Mouse (Mus musculus) CH12.LX (cell line): ENCODE measurements around the gene Hoxb2. TPM values are rescaled to one million over a fixed set of nuclear protein-coding genes. Genes with fewer than 3 reads are reported as not detected.
A peak's percentile ranks its signal among the peaks of the same experiment; 100 is the strongest.

ENCODE experiments used
- DNase-seq: peaks from one replicate; pipeline ENCODE4 v3.0.0-alpha.2; 2013; ENCODE audit errors: extremely low read depth
- H3K27ac ChIP-seq: 2 replicates; pipeline ENCODE4 v1.5.1; 2012; ENCODE audit warnings: low read depth, mild to moderate bottlenecking, control low read depth, moderate library complexity; ENCODE audit not compliant: insufficient read depth
- H3K27me3 ChIP-seq: replicated peaks from 2 replicates; pipeline ENCODE3; 2012; ENCODE audit warnings: inconsistent platforms
- H3K36me3 ChIP-seq, 2 experiments: replicated peaks in 1 of 2; 2 replicates each; pipeline versions ENCODE3 to v1.6.1; 2012; ENCODE audit warnings: inconsistent platforms in 1 of 2, low read length in 1 of 2, mild to moderate bottlenecking in 1 of 2, mixed read lengths in 1 of 2, moderate library complexity in 1 of 2; ENCODE audit not compliant: control insufficient read depth in 1 of 2, insufficient read depth in 1 of 2
- H3K4me1 ChIP-seq, 2 experiments: 2 replicates each; pipeline ENCODE4 v1.6.1; 2012; ENCODE audit warnings: inconsistent platforms in 1 of 2, moderate library complexity in 1 of 2; ENCODE audit not compliant: insufficient read depth in 2 of 2, control insufficient read depth in 1 of 2
- H3K4me2 ChIP-seq: 2 replicates; pipeline ENCODE4 v1.6.1; 2012; ENCODE audit warnings: low read depth, mild to moderate bottlenecking, control low read depth; ENCODE audit not compliant: poor library complexity, insufficient read depth, severe bottlenecking
- H3K4me3 ChIP-seq, 3 experiments: fragments of 150-350 bp in 1 of 3; sonication (generic) in 1 of 3; replicated peaks in 1 of 3; 2 replicates each; pipeline versions ENCODE3 to v1.5.1; 2011 to 2012; ENCODE audit warnings: low read depth in 2 of 3, low read length in 2 of 3, mild to moderate bottlenecking in 2 of 3, moderate library complexity in 2 of 3, control low read depth in 1 of 3, improper control_type of control experiment in 1 of 3, inconsistent platforms in 1 of 3, mixed read lengths in 1 of 3; ENCODE audit not compliant: poor library complexity in 1 of 3
- H3K79me2 ChIP-seq: replicated peaks from 2 replicates; pipeline ENCODE4 v1.6.1; 2012; ENCODE audit warnings: mild to moderate bottlenecking, moderate library complexity; ENCODE audit not compliant: control insufficient read depth, poor library complexity, insufficient read depth, severe bottlenecking; ENCODE audit errors: extremely low read depth
- H3K9ac ChIP-seq: 2 replicates; pipeline ENCODE4 v1.6.1; 2012; ENCODE audit warnings: low read depth, mild to moderate bottlenecking, control low read depth, moderate library complexity; ENCODE audit not compliant: insufficient read depth
- H3K9me3 ChIP-seq: replicated peaks from 2 replicates; pipeline ENCODE3; 2012; ENCODE audit warnings: low read length, inconsistent platforms, mixed read lengths
- BHLHE40 ChIP-seq: IDR thresholded peaks from 2 replicates; pipeline ENCODE4 v1.6.1; 2011; ENCODE audit warnings: mild to moderate bottlenecking, low read depth, low read length, improper control_type of control experiment
- CHD1 ChIP-seq: IDR thresholded peaks from 2 replicates; pipeline ENCODE4 v1.6.1; 2012; ENCODE audit warnings: low read depth, low read length, improper control_type of control experiment, inconsistent platforms
- CHD2 ChIP-seq: IDR thresholded peaks from 2 replicates; pipeline ENCODE4 v1.6.1; 2011; ENCODE audit warnings: low read length, improper control_type of control experiment
- CTCF ChIP-seq, 2 experiments: IDR thresholded peaks in 1 of 2; conservative IDR thresholded peaks in 1 of 2; 2 replicates each; pipeline ENCODE4 v1.5.1; 2011 to 2012; ENCODE audit warnings: low read depth in 2 of 2, low read length in 2 of 2, improper control_type of control experiment in 1 of 2, inconsistent platforms in 1 of 2, mild to moderate bottlenecking in 1 of 2, moderate library complexity in 1 of 2
- E2F4 ChIP-seq: IDR thresholded peaks from 2 replicates; pipeline ENCODE4 v1.6.1; 2011; ENCODE audit warnings: low read depth, low read length, improper control_type of control experiment; ENCODE audit not compliant: insufficient replicate concordance
- ELF1 ChIP-seq: IDR thresholded peaks from 2 replicates; pipeline ENCODE4 v1.6.1; 2014; ENCODE audit warnings: low read depth, mild to moderate bottlenecking, inconsistent platforms, low read length, improper control_type of control experiment
- EP300 ChIP-seq: IDR thresholded peaks from 2 replicates; pipeline ENCODE4 v1.6.1; 2011; ENCODE audit warnings: low read length, improper control_type of control experiment
- ETS1 ChIP-seq: conservative IDR thresholded peaks from 2 replicates; pipeline ENCODE4 v1.6.1; 2012; ENCODE audit warnings: low read depth, mild to moderate bottlenecking, inconsistent platforms, low read length, improper control_type of control experiment, moderate library complexity
- GABPA ChIP-seq: IDR thresholded peaks from 2 replicates; pipeline ENCODE4 v1.6.1; 2012; ENCODE audit warnings: low read depth, low read length, improper control_type of control experiment, inconsistent platforms; ENCODE audit not compliant: insufficient replicate concordance
- HCFC1 ChIP-seq: IDR thresholded peaks from 2 replicates; pipeline ENCODE4 v1.6.1; 2012; ENCODE audit warnings: low read depth, mild to moderate bottlenecking, inconsistent platforms, low read length, improper control_type of control experiment
- IRF4 ChIP-seq: IDR thresholded peaks from 2 replicates; pipeline ENCODE4 v1.6.1; 2014; ENCODE audit warnings: low read depth, mild to moderate bottlenecking, inconsistent platforms, low read length, improper control_type of control experiment
- JUN ChIP-seq: IDR thresholded peaks from 2 replicates; pipeline ENCODE4 v1.6.1; 2011; ENCODE audit warnings: low read depth, mild to moderate bottlenecking, low read length, improper control_type of control experiment, moderate library complexity; ENCODE audit not compliant: insufficient read depth
- JUND ChIP-seq: conservative IDR thresholded peaks from 2 replicates; pipeline ENCODE4 v1.6.1; 2011; ENCODE audit warnings: low read depth, low read length, improper control_type of control experiment
- KAT2A ChIP-seq: IDR thresholded peaks from 2 replicates; pipeline ENCODE4 v1.6.1; 2012; ENCODE audit warnings: low read length, improper control_type of control experiment, inconsistent platforms; ENCODE audit not compliant: insufficient replicate concordance
- MAFK ChIP-seq: IDR thresholded peaks from 2 replicates; pipeline ENCODE4 v1.6.1; 2011; ENCODE audit warnings: low read length, improper control_type of control experiment; ENCODE audit not compliant: insufficient replicate concordance
- MAX ChIP-seq: IDR thresholded peaks from 2 replicates; pipeline ENCODE4 v1.6.1; 2011; ENCODE audit warnings: low read length, improper control_type of control experiment
- MAZ ChIP-seq: IDR thresholded peaks from 2 replicates; pipeline ENCODE4 v1.6.1; 2012; ENCODE audit warnings: low read depth, mild to moderate bottlenecking, inconsistent platforms, low read length, improper control_type of control experiment, moderate library complexity
- MEF2A ChIP-seq: IDR thresholded peaks from 2 replicates; pipeline ENCODE4 v1.6.1; 2014; ENCODE audit warnings: low read depth, mild to moderate bottlenecking, inconsistent platforms, low read length, improper control_type of control experiment, borderline replicate concordance
- MXI1 ChIP-seq: IDR thresholded peaks from 2 replicates; pipeline ENCODE4 v1.6.1; 2011; ENCODE audit warnings: mild to moderate bottlenecking, low read depth, low read length, improper control_type of control experiment
- MYC ChIP-seq: IDR thresholded peaks from 2 replicates; pipeline ENCODE4 v1.6.1; 2011; ENCODE audit warnings: low read depth, mild to moderate bottlenecking, improper control_type of control experiment, low read length
- NELFE ChIP-seq: IDR thresholded peaks from 2 replicates; pipeline ENCODE4 v1.6.1; 2011; ENCODE audit warnings: low read depth, low read length, improper control_type of control experiment
- NRF1 ChIP-seq: IDR thresholded peaks from 2 replicates; pipeline ENCODE4 v1.6.1; 2014; ENCODE audit warnings: low read depth, mild to moderate bottlenecking, inconsistent platforms, low read length, improper control_type of control experiment, moderate library complexity
- PAX5 ChIP-seq: IDR thresholded peaks from 2 replicates; pipeline ENCODE4 v1.6.1; 2012; ENCODE audit warnings: low read length, inconsistent platforms, mixed read lengths
- POLR2A ChIP-seq: IDR thresholded peaks from 2 replicates; pipeline ENCODE4 v1.6.1; 2011; ENCODE audit warnings: low read depth, mild to moderate bottlenecking, improper control_type of control experiment, low read length
- POLR2AphosphoS2 ChIP-seq: IDR thresholded peaks from 2 replicates; pipeline ENCODE4 v1.6.1; 2011; ENCODE audit warnings: low read depth, low read length, improper control_type of control experiment
- RAD21 ChIP-seq: IDR thresholded peaks from 2 replicates; pipeline ENCODE4 v1.6.1; 2011; ENCODE audit warnings: low read depth, mild to moderate bottlenecking, low read length, improper control_type of control experiment, moderate library complexity
- RCOR1 ChIP-seq: conservative IDR thresholded peaks from 2 replicates; pipeline ENCODE4 v1.6.1; 2012; ENCODE audit warnings: low read depth, mild to moderate bottlenecking, inconsistent platforms, low read length, improper control_type of control experiment
- SIN3A ChIP-seq: IDR thresholded peaks from 2 replicates; pipeline ENCODE4 v1.6.1; 2012; ENCODE audit warnings: low read length, improper control_type of control experiment, inconsistent platforms
- SMC3 ChIP-seq: IDR thresholded peaks from 2 replicates; pipeline ENCODE4 v1.6.1; 2011; ENCODE audit warnings: low read depth, low read length, improper control_type of control experiment
- TBP ChIP-seq: conservative IDR thresholded peaks from 2 replicates; pipeline ENCODE4 v1.6.1; 2011; ENCODE audit warnings: low read depth, low read length, improper control_type of control experiment
- TCF12 ChIP-seq: IDR thresholded peaks from 2 replicates; pipeline ENCODE4 v1.6.1; 2014; ENCODE audit warnings: low read depth, mild to moderate bottlenecking, inconsistent platforms, low read length, improper control_type of control experiment
- UBTF ChIP-seq: IDR thresholded peaks from 2 replicates; pipeline ENCODE4 v1.6.1; 2012; ENCODE audit warnings: low read depth, mild to moderate bottlenecking, inconsistent platforms, low read length, improper control_type of control experiment, moderate library complexity
- USF1 ChIP-seq: IDR thresholded peaks from 2 replicates; pipeline ENCODE4 v1.6.1; 2014; ENCODE audit warnings: low read depth, mild to moderate bottlenecking, inconsistent platforms, low read length, improper control_type of control experiment
- USF2 ChIP-seq: conservative IDR thresholded peaks from 2 replicates; pipeline ENCODE4 v1.6.1; 2011; ENCODE audit warnings: low read depth, low read length, improper control_type of control experiment
- ZC3H11A ChIP-seq: IDR thresholded peaks from 2 replicates; pipeline ENCODE4 v1.6.1; 2012; ENCODE audit warnings: low read depth, mild to moderate bottlenecking, inconsistent platforms, low read length, improper control_type of control experiment
- ZKSCAN1 ChIP-seq: IDR thresholded peaks from 2 replicates; pipeline ENCODE4 v1.6.1; 2012; ENCODE audit warnings: low read depth, inconsistent platforms, low read length, improper control_type of control experiment, borderline replicate concordance
- ZMIZ1 ChIP-seq: IDR thresholded peaks from 2 replicates; pipeline ENCODE4 v1.6.1; 2012; ENCODE audit warnings: low read depth, mild to moderate bottlenecking, inconsistent platforms, low read length, improper control_type of control experiment
- ZNF384 ChIP-seq: IDR thresholded peaks from 2 replicates; pipeline ENCODE4 v1.6.1; 2012; ENCODE audit warnings: low read depth, low read length, improper control_type of control experiment, inconsistent platforms
- dilution Hi-C: fragments of 300-500 bp; cut with MboI; formaldehyde crosslinking; loops from 2 replicates; pipeline ENCODE4 v1.14.3; 2020; ENCODE audit warnings: low sequenced_read_pairs; ENCODE audit not compliant: extremely low pct_unique_long_range_greater_than_20kb, extremely low pct_ligation_motif_present
- in situ Hi-C: fragments of 300-500 bp; cut with MboI; formaldehyde crosslinking; loops from 3 replicates; pipeline ENCODE4 v1.14.3; 2019; ENCODE audit warnings: low sequenced_read_pairs, low pct_ligation_motif_present, low pct_unique_long_range_greater_than_20kb, mixed read lengths
- polyA plus RNA-seq: library from polyadenylated mRNA; unstranded; fragments of >175 nt; gene quantifications from 2 replicates; pipeline ENCODE4 v1.2.1, GENCODE M21; 2012; ENCODE audit warnings: low read depth; ENCODE audit not compliant: insufficient read length
- total RNA-seq, 2 experiments: library from RNA; depleted of rRNA; stranded (reverse); fragments of 300-350 nt in 1 of 2; fragments of >200 nt in 1 of 2; gene quantifications; 2 replicates each; pipeline ENCODE4 v1.2.3; 2012 to 2014

Hoxb2 gene
- total and polyA plus RNA-seq, 3 experiments, result not detected

GRCm38 (mm10) chr11:96318368-96319070, 31.8 kb upstream of the Hoxb2 start:
- Histone ChIP-seq H3K4me1 (peaks cover 4 to 15% of the 10 kb centered on the region in 2 experiments; a peak in 2 of 4 replicates), H3K9me3 (no peaks in the 10 kb centered on the region), H3K27me3 (peaks cover 24% of the 10 kb centered on the region), H3K36me3 (peaks cover 0 to 11% of the 10 kb centered on the region in 2 experiments), H3K79me2 (no peaks in the 10 kb centered on the region), H3K27ac (no peak overlapping the region), H3K9ac (peak overlapping the region; percentile 96), H3K4me2 (peak overlapping the region; percentile 81), H3K4me3 (peak overlapping the region; percentile 76 to 98 (median 82))
- DNase-seq, result peak; percentile 95
- TF ChIP-seq TCF12 (0 out of 2 replicates have a peak, but pooled peaks have one; percentile 45), CTCF (conservative IDR thresholded peaks at IDR 0.05 in 1 of 2, IDR thresholded peaks at IDR 0.05 in 1 of 2; ENCODE audit: low read depth in 2 of 2, low read length in 2 of 2) (no peak), CHD2 (no peak; the same call in 1 of the 2 replicates), SIN3A (no peak; the same call in 1 of the 2 replicates), EP300 (no peak), USF1 (peak; percentile 96), GABPA (no peak), JUND (no peak), TBP (peak; percentile 83), RAD21 (no peak), ETS1 (0 out of 2 replicates have a peak, but pooled peaks have one; percentile 6), CHD1 (no peak), UBTF (peak; percentile 92), MYC (no peak), ZC3H11A (no peak), ZMIZ1 (0 out of 2 replicates have a peak, but pooled peaks have one; percentile 43), KAT2A (no peak), MXI1 (peak; percentile 15; the same call in 1 of the 2 replicates), ELF1 (peak; percentile 89), MEF2A (no peak), MAX (peak; percentile 97), POLR2A (peak; percentile 72), PAX5 (no peak), HCFC1 (peak; percentile 51), BHLHE40 (peak; percentile 62; the same call in 1 of the 2 replicates), E2F4 (no peak), MAZ (peak; percentile 65; the same call in 1 of the 2 replicates), ZKSCAN1 (no peak), RCOR1 (no peak), SMC3 (no peak), NELFE (peak; percentile 81), POLR2AphosphoS2 (no peak), IRF4 (0 out of 2 replicates have a peak, but pooled peaks have one; percentile 8), JUN (no peak), NRF1 (no peak), USF2 (peak; percentile 96), ZNF384 (no peak), MAFK (no peak)
- dilution Hi-C loops, result no loop called here
- in situ Hi-C loops, result loop anchor here (25.0 kb wide), 1 partner anchor 219 kb away; no protein-coding TSS in a partner anchor
